Mouse (Mus musculus): ENCODE data around the gene Phf21a. TPM values are rescaled to one million over a fixed set of nuclear protein-coding genes. Genes with fewer than 3 reads are reported as not detected.

The Phf21a gene
- polyA plus RNA-seq, 1 experiment from 2014 or later: 38.3 TPM

- Histone ChIP-seq H3K9me3 (no peaks in the 10 kb centered on the region), H3K4me3 (no peak overlapping the region), H3K27ac (no peak overlapping the region), H3K27me3 (ENCODE audit: poor library complexity, severe bottlenecking) (no peaks in the 10 kb centered on the region), H3K4me1 (peaks cover 34% of the 10 kb centered on the region), H3K36me3 (replicated peaks) (no peaks in the 10 kb centered on the region)
- no peak for DNase-seq (ENCODE audit: extremely low spot score, low spot score)
- WGBS: 71% methylated on average over 5 of the region's 5 CpGs
These were observed 209.1 kb downstream of the Phf21a start for GRCm38 (mm10) chr2:92301849-92302607.

GRCm38 (mm10) chr2:92312542-92312941 is 219.6 kb downstream of the Phf21a start:
- Histone ChIP-seq H3K36me3 (replicated peaks) (peaks cover 21% of the 10 kb centered on the region), H3K4me3 (no peak overlapping the region), H3K27me3 (ENCODE audit: poor library complexity, severe bottlenecking) (no peaks in the 10 kb centered on the region), H3K9me3 (no peaks in the 10 kb centered on the region; the same call in 1 of the 2 replicates), H3K27ac (no peak overlapping the region), H3K4me1 (peaks cover 2% of the 10 kb centered on the region; the same call in 1 of the 2 replicates)
- 91% methylated on average over 4 of the region's 4 CpGs for WGBS
- DNase-seq (ENCODE audit: extremely low spot score, low spot score): no peak

- Histone ChIP-seq H3K36me3 (replicated peaks) (peaks cover 18% of the 10 kb centered on the region), H3K27ac (no peak overlapping the region), H3K4me1 (no peaks in the 10 kb centered on the region), H3K4me3 (no peak overlapping the region), H3K9me3 (no peaks in the 10 kb centered on the region; the same call in 1 of the 2 replicates), H3K27me3 (ENCODE audit: poor library complexity, severe bottlenecking) (no peaks in the 10 kb centered on the region)
- 94% methylated on average over 1 of the region's 1 CpGs for WGBS
- no peak for DNase-seq (ENCODE audit: extremely low spot score, low spot score)
These were observed 221.1 kb downstream of the Phf21a start for GRCm38 (mm10) chr2:92314031-92314430.

GRCm38 (mm10) chr2:92316652-92317051 is 223.7 kb downstream of the Phf21a start:
- no peaks in the 10 kb centered on the region for H3K27me3 ChIP-seq (ENCODE audit: poor library complexity, severe bottlenecking)
- H3K36me3 ChIP-seq (replicated peaks): peaks cover 26% of the 10 kb centered on the region
- H3K4me1 ChIP-seq: no peaks in the 10 kb centered on the region
- 80% methylated on average over 3 of the region's 3 CpGs for WGBS
- no peak overlapping the region for H3K4me3 ChIP-seq
- H3K9me3 ChIP-seq: no peaks in the 10 kb centered on the region
- no peak overlapping the region for H3K27ac ChIP-seq
- no peak for DNase-seq (ENCODE audit: extremely low spot score, low spot score)

GRCm38 (mm10) chr2:92317228-92317627 is 224.3 kb downstream of the Phf21a start:
- 95% methylated on average over 5 of the region's 5 CpGs for WGBS
- no peaks in the 10 kb centered on the region for H3K4me1 ChIP-seq
- no peaks in the 10 kb centered on the region for H3K27me3 ChIP-seq (ENCODE audit: poor library complexity, severe bottlenecking)
- H3K9me3 ChIP-seq: no peaks in the 10 kb centered on the region
- H3K4me3 ChIP-seq: no peak overlapping the region
- peaks cover 29% of the 10 kb centered on the region for H3K36me3 ChIP-seq (replicated peaks)
- no peak overlapping the region for H3K27ac ChIP-seq
- no peak for DNase-seq (ENCODE audit: extremely low spot score, low spot score)

- 88% methylated on average over 2 of the region's 2 CpGs for WGBS
- Histone ChIP-seq H3K36me3 (replicated peaks) (peaks cover 71% of the 10 kb centered on the region), H3K4me3 (no peak overlapping the region), H3K4me1 (no peaks in the 10 kb centered on the region), H3K27me3 (ENCODE audit: poor library complexity, severe bottlenecking) (no peaks in the 10 kb centered on the region), H3K27ac (no peak overlapping the region), H3K9me3 (no peaks in the 10 kb centered on the region)
- DNase-seq (ENCODE audit: extremely low spot score, low spot score): no peak
These were observed 229.8 kb downstream of the Phf21a start for GRCm38 (mm10) chr2:92322669-92323068.

- Histone ChIP-seq H3K27me3 (ENCODE audit: poor library complexity, severe bottlenecking) (no peaks in the 10 kb centered on the region), H3K9me3 (no peaks in the 10 kb centered on the region), H3K27ac (no peak overlapping the region), H3K36me3 (replicated peaks) (peaks cover 90% of the 10 kb centered on the region), H3K4me1 (no peaks in the 10 kb centered on the region), H3K4me3 (no peak overlapping the region)
- no peak for DNase-seq (ENCODE audit: extremely low spot score, low spot score)
- 92% methylated on average over 7 of the region's 7 CpGs for WGBS
These were observed 232.8 kb downstream of the Phf21a start for GRCm38 (mm10) chr2:92325676-92326075.

- Histone ChIP-seq H3K36me3 (replicated peaks) (peaks cover 90% of the 10 kb centered on the region), H3K4me1 (no peaks in the 10 kb centered on the region), H3K4me3 (no peak overlapping the region), H3K9me3 (no peaks in the 10 kb centered on the region), H3K27ac (no peak overlapping the region), H3K27me3 (ENCODE audit: poor library complexity, severe bottlenecking) (no peaks in the 10 kb centered on the region)
- 89% methylated on average over 1 of the region's 1 CpGs for WGBS
- no peak for DNase-seq (ENCODE audit: extremely low spot score, low spot score)
These were observed 233.3 kb downstream of the Phf21a start for GRCm38 (mm10) chr2:92326221-92326620.

GRCm38 (mm10) chr2:92327601-92328000 is 234.7 kb downstream of the Phf21a start:
- Histone ChIP-seq H3K9me3 (no peaks in the 10 kb centered on the region), H3K36me3 (replicated peaks) (peaks cover 90% of the 10 kb centered on the region), H3K4me1 (no peaks in the 10 kb centered on the region), H3K27ac (no peak overlapping the region), H3K4me3 (no peak overlapping the region), H3K27me3 (ENCODE audit: poor library complexity, severe bottlenecking) (no peaks in the 10 kb centered on the region)
- 93% methylated on average over 4 of the region's 4 CpGs for WGBS
- DNase-seq (ENCODE audit: extremely low spot score, low spot score): no peak

GRCm38 (mm10) chr2:92328206-92328605 is 235.3 kb downstream of the Phf21a start:
- H3K4me1 ChIP-seq: no peaks in the 10 kb centered on the region
- no peak overlapping the region for H3K4me3 ChIP-seq
- 95% methylated on average over 8 of the region's 8 CpGs for WGBS
- H3K27me3 ChIP-seq (ENCODE audit: poor library complexity, severe bottlenecking): no peaks in the 10 kb centered on the region
- peaks cover 88% of the 10 kb centered on the region for H3K36me3 ChIP-seq (replicated peaks)
- H3K9me3 ChIP-seq: no peaks in the 10 kb centered on the region
- no peak for DNase-seq (ENCODE audit: extremely low spot score, low spot score)
- no peak overlapping the region for H3K27ac ChIP-seq

- Histone ChIP-seq H3K27ac (no peak overlapping the region), H3K4me1 (no peaks in the 10 kb centered on the region)
These were observed 237.9 kb downstream of the Phf21a start for GRCm38 (mm10) chr2:92330840-92331239.

GRCm38 (mm10) chr2:92331410-92331809 is 238.5 kb downstream of the Phf21a start:
- DNase-seq (ENCODE audit: extremely low spot score, low spot score): no peak
- 81% methylated on average over 2 of the region's 2 CpGs for WGBS
- peaks cover 97% of the 10 kb centered on the region for H3K36me3 ChIP-seq (replicated peaks)

More at GRCm38 (mm10) chr2:92330840-92331239, 237.9 kb downstream of the Phf21a start:
- Histone ChIP-seq H3K4me3 (no peak overlapping the region), H3K9me3 (no peaks in the 10 kb centered on the region), H3K27me3 (ENCODE audit: poor library complexity, severe bottlenecking) (no peaks in the 10 kb centered on the region), H3K36me3 (replicated peaks) (peaks cover 96% of the 10 kb centered on the region)
- 63% methylated on average over 2 of the region's 2 CpGs for WGBS
- no peak for DNase-seq (ENCODE audit: extremely low spot score, low spot score)

GRCm38 (mm10) chr2:92331871-92332270 is 239.0 kb downstream of the Phf21a start:
- Histone ChIP-seq H3K4me3 (no peak overlapping the region), H3K27ac (no peak overlapping the region), H3K9me3 (no peaks in the 10 kb centered on the region), H3K4me1 (no peaks in the 10 kb centered on the region), H3K36me3 (replicated peaks) (peaks cover 97% of the 10 kb centered on the region), H3K27me3 (ENCODE audit: poor library complexity, severe bottlenecking) (no peaks in the 10 kb centered on the region)
- DNase-seq (ENCODE audit: extremely low spot score, low spot score): no peak
- WGBS: 94% methylated on average over 2 of the region's 2 CpGs

More at GRCm38 (mm10) chr2:92331410-92331809, 238.5 kb downstream of the Phf21a start:
- H3K27ac ChIP-seq: no peak overlapping the region
- H3K9me3 ChIP-seq: no peaks in the 10 kb centered on the region
- H3K27me3 ChIP-seq (ENCODE audit: poor library complexity, severe bottlenecking): no peaks in the 10 kb centered on the region
- H3K4me3 ChIP-seq: no peak overlapping the region
- H3K4me1 ChIP-seq: no peaks in the 10 kb centered on the region
